Mouse (Mus musculus): ENCODE results near the gene Mgat5.

DNA sequence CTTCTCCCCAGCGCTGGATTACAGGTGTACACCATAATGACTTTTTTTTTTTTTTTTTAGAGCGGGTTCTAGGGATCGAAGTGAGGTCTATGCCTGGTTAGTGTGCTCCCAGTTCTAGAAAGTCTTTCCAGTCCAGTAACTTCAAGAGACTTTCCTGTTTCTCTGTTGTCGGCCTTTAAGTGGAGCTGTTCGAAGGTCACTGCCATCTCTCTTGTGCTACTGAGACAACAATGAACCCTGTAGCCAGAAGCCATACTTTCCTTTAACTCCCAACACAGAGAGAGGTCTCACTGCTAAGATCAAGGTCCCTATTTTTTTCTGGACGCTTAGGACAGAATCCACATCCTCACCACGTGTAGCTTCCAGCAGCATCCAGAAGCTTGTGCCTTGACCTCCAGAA lies 13.4 kb downstream of the Mgat5 start:
- TF ChIP-seq GATA1 (IDR thresholded peaks at IDR 0.05; ENCODE audit: borderline replicate concordance, low read length) (no peak), GATA2 (IDR thresholded peaks at IDR 0.05; ENCODE audit: borderline replicate concordance, low read depth, low read length) (no peak), POLR2AphosphoS5 (IDR thresholded peaks at IDR 0.05; ENCODE audit: insufficient replicate concordance, low read depth, low read length) (no peak), CTCF (IDR thresholded peaks at IDR 0.05; ENCODE audit: low read depth, low read length) (no peak)

All from G1E (cell line).